Mouse (Mus musculus) liver, embryonic 12.5 days (tissue): Measurements from ENCODE around the gene Olfr543. TPM values are rescaled to one million over a fixed set of nuclear protein-coding genes. Genes with fewer than 3 reads are reported as not detected.

Source experiments
- ATAC-seq: fragments of 200-750 bp; cut with Nextera tagmentation; 2 replicates; pipeline ENCODE4 v1.8.0; 2017; ENCODE audit warnings: moderate number of reproducible peaks, mild to moderate bottlenecking, moderate library complexity
- H3K27ac ChIP-seq: fragments of 300-500 bp; sonication (generic); 2 replicates; pipeline ENCODE4 v1.5.1; 2016; ENCODE audit warnings: mild to moderate bottlenecking
- H3K27me3 ChIP-seq: fragments of 300-500 bp; sonication (generic); replicated peaks from 2 replicates; pipeline ENCODE4 v1.6.1; 2016; ENCODE audit warnings: mild to moderate bottlenecking, moderate library complexity
- H3K36me3 ChIP-seq: fragments of 300-500 bp; sonication (generic); 2 replicates; pipeline ENCODE4 v1.6.1; 2016; ENCODE audit warnings: mild to moderate bottlenecking, moderate library complexity
- H3K4me1 ChIP-seq: fragments of 300-500 bp; sonication (generic); 2 replicates; pipeline ENCODE4 v1.6.1; 2016
- H3K4me2 ChIP-seq: fragments of 300-500 bp; sonication (generic); 2 replicates; pipeline ENCODE4 v1.6.1; 2016; ENCODE audit warnings: mild to moderate bottlenecking, moderate library complexity
- H3K4me3 ChIP-seq: fragments of 300-500 bp; sonication (generic); 2 replicates; pipeline ENCODE4 v1.5.1; 2016; ENCODE audit warnings: mild to moderate bottlenecking, moderate library complexity
- H3K9ac ChIP-seq: fragments of 300-500 bp; sonication (generic); 2 replicates; pipeline ENCODE4 v1.6.1; 2016; ENCODE audit warnings: mild to moderate bottlenecking, moderate library complexity
- H3K9me3 ChIP-seq: fragments of 300-500 bp; sonication (generic); replicated peaks from 2 replicates; pipeline ENCODE4 v1.6.1; 2016; ENCODE audit warnings: mild to moderate bottlenecking, moderate library complexity
- whole genome bisulfite sequencing: fragments of 180-500 bp; shearing (Covaris S2); methylation state at CpG from one replicate; pipeline ENCODE4 v1.1.7; 2016; ENCODE audit not compliant: insufficient replicate concordance; 5-methylcytosine and 5-hydroxymethylcytosine counted together
- polyA plus RNA-seq: library from polyadenylated mRNA; unstranded; fragments of >200 nt; fragmentation: Nextera tagmentation; extraction: Ambion mirVana; gene quantifications from 2 replicates; pipeline ENCODE4 v1.2.1, GENCODE M21; 2016

The Olfr543 gene
- polyA plus RNA-seq = 0.33 and 0.41 TPM in 2 replicates

DNA sequence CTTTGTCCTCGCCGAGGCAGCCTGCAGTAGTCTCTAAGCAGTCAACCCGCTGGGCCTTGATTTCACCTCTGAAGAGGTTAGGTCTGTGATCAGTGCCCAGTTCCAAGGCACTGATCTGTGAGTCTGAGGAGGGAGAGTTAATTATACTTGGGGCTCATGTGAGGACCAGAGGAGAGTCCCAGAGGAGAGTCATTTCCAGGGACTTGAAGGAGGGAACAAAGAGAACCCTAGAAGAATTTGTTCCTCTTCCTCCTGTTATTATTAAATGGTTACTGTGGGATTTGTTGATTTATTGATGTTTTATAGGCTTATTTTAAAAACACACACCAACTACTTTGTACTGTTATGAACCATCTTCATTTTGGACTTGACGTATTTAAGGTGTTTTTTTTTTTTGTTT lies at the start of gene Olfr543:
Olfr543 (minus strand) TSS at position 101 of the 400 bp plus-strand sequence.
- no peak within 1 kb of the TSS for H3K27ac ChIP-seq
- H3K4me1 ChIP-seq = peaks cover 42% of the 10 kb centered on the region
- no peak for ATAC-seq
- no peaks in the 10 kb centered on the region for H3K9me3 ChIP-seq
- no peak within 1 kb of the TSS for H3K4me2 ChIP-seq
- H3K9ac ChIP-seq = no peak within 1 kb of the TSS
- no peaks in the 10 kb centered on the region for H3K27me3 ChIP-seq
- no peak within 1 kb of the TSS for H3K4me3 ChIP-seq
- 84% methylated on average over 4 of the region's 4 CpGs for WGBS
- peaks cover 6% of the 10 kb centered on the region; the same call in 1 of the 2 replicates for H3K36me3 ChIP-seq

GRCm38 (mm10) chr7:102529052-102529451 lies 47.6 kb upstream of the Olfr543 start:
- ATAC-seq = no peak
- no peaks in the 10 kb centered on the region for H3K27me3 ChIP-seq
- H3K4me2 ChIP-seq = no peak overlapping the region
- H3K4me3 ChIP-seq = no peak overlapping the region
- H3K9ac ChIP-seq = no peak overlapping the region
- H3K9me3 ChIP-seq = no peaks in the 10 kb centered on the region
- WGBS = 63% methylated on average over 1 of the region's 1 CpGs
- H3K4me1 ChIP-seq = no peaks in the 10 kb centered on the region
- H3K36me3 ChIP-seq = no peaks in the 10 kb centered on the region
- H3K27ac ChIP-seq = no peak overlapping the region

- Histone ChIP-seq H3K27ac (no peak overlapping the region), H3K4me1 (peaks cover 8% of the 10 kb centered on the region; the same call in 1 of the 2 replicates), H3K4me2 (no peak overlapping the region), H3K9me3 (no peaks in the 10 kb centered on the region), H3K9ac (no peak overlapping the region), H3K27me3 (peaks cover 45% of the 10 kb centered on the region), H3K36me3 (no peaks in the 10 kb centered on the region), H3K4me3 (no peak overlapping the region)
- 64% methylated on average over 2 of the region's 2 CpGs for WGBS
- no peak for ATAC-seq
These were observed 35.5 kb upstream of the Olfr543 start for GRCm38 (mm10) chr7:102517051-102517335.

GRCm38 (mm10) chr7:102516261-102517050 lies 35.0 kb upstream of the Olfr543 start:
- Histone ChIP-seq H3K4me1 (peaks cover 8% of the 10 kb centered on the region; the same call in 1 of the 2 replicates), H3K27me3 (peaks cover 50% of the 10 kb centered on the region), H3K4me2 (no peak overlapping the region), H3K4me3 (no peak overlapping the region), H3K9me3 (no peaks in the 10 kb centered on the region), H3K27ac (no peak overlapping the region), H3K36me3 (no peaks in the 10 kb centered on the region), H3K9ac (no peak overlapping the region)
- ATAC-seq = no peak
- WGBS = 54% methylated on average over 10 of the region's 10 CpGs

DNA sequence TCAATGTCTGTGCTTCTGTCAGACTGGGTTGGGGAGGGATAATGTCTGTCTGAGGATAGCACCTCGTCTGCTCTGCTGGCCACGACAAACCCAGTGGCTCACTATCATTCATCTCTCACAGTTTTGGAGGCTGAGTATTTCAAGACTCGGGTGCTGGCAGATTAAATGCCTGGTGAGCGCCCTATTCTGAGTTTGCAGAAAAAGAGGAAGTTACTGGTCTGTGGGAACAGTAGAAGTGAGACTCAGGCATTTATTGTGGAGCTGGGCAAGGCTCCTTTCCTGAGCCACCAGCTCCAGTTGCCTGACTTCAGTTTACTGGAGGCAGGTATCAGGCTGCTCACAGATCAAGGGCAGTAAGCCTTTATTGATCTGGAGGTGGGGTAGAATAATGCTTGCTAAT lies 32.7 kb upstream of the Olfr543 start:
- H3K4me1 ChIP-seq = peaks cover 8% of the 10 kb centered on the region; the same call in 1 of the 2 replicates
- peaks cover 56% of the 10 kb centered on the region for H3K27me3 ChIP-seq
- H3K9ac ChIP-seq = no peak overlapping the region
- ATAC-seq = no peak
- WGBS = 9% methylated on average over 4 of the region's 4 CpGs
- H3K4me2 ChIP-seq = no peak overlapping the region
- H3K4me3 ChIP-seq = no peak overlapping the region
- H3K27ac ChIP-seq = no peak overlapping the region
- H3K36me3 ChIP-seq = no peaks in the 10 kb centered on the region
- no peaks in the 10 kb centered on the region for H3K9me3 ChIP-seq

DNA sequence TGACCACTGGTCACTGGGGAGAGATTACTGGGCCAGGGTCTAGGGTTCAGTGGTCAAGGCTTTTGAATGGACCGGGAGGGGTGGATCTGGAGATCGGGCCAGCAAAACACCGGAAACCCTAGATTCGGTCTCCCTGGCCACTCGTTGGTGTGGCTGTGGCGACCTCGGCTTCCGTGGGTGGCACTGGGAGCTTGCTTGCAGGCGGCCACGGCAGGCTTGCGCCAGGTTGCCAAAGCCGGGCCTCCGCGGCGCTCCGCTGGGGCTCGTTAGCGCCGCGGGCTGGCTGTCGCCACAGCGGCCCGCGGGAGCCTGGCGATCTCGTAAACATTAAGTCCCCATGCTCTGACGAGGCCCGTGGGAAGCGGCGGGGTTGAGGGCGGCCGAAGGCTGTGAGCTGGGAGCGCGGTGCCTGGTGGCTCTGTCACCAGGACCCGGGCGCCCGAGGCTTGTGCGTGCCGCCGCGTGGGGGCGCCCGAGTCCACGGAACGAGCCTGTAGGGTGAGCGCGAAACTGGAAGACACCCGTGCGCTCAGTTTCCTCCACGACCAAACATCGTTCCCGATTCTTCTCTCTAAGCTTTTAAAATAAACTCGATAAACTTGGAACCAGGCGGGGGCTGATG lies 31.4 kb upstream of the Olfr543 start:
- 2% methylated on average over 54 of the region's 54 CpGs for WGBS
- Histone ChIP-seq H3K4me3 (peak overlapping the region; percentile 55), H3K27ac (no peak overlapping the region), H3K4me1 (peaks cover 8% of the 10 kb centered on the region; the same call in 1 of the 2 replicates), H3K9me3 (no peaks in the 10 kb centered on the region), H3K9ac (peak overlapping the region; percentile 63), H3K36me3 (no peaks in the 10 kb centered on the region), H3K4me2 (peak overlapping the region; percentile 82), H3K27me3 (peaks cover 56% of the 10 kb centered on the region)
- ATAC-seq = peak; percentile 84

- Histone ChIP-seq H3K4me1 (peaks cover 8% of the 10 kb centered on the region; the same call in 1 of the 2 replicates), H3K27me3 (peaks cover 55% of the 10 kb centered on the region), H3K9me3 (no peaks in the 10 kb centered on the region), H3K27ac (no peak overlapping the region), H3K9ac (no peak overlapping the region), H3K4me2 (no peak overlapping the region), H3K4me3 (no peak overlapping the region), H3K36me3 (no peaks in the 10 kb centered on the region)
- no peak for ATAC-seq
- WGBS = 74% methylated on average over 10 of the region's 10 CpGs
These were observed 30.4 kb upstream of the Olfr543 start for GRCm38 (mm10) chr7:102511927-102512326.

- no peak for ATAC-seq
- Histone ChIP-seq H3K27ac (no peak overlapping the region), H3K4me1 (peaks cover 8% of the 10 kb centered on the region; the same call in 1 of the 2 replicates), H3K9ac (no peak overlapping the region), H3K36me3 (no peaks in the 10 kb centered on the region), H3K4me2 (no peak overlapping the region), H3K4me3 (no peak overlapping the region), H3K9me3 (no peaks in the 10 kb centered on the region), H3K27me3 (peaks cover 39% of the 10 kb centered on the region)
- WGBS = 64% methylated on average over 7 of the region's 7 CpGs
These were observed 28.2 kb upstream of the Olfr543 start for GRCm38 (mm10) chr7:102509726-102510125.

DNA sequence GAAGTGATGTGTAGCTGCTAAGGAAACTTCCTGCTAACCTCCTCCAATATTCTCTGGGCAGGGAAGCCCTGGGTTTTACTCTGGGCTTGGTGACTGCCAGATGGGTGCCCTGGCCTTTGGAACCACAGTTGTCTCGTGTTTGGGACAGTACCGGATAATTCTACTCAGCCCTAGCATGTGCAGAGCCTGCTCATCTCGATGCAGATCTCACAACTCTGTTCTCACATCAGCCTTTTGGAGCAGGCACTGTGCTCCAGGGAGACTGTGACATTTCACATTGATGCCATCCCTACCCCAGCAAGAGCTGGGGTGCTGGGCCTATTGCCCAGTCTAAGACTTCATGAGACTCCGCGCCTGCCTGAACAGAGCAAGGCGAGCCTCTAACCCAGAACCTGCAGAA lies 27.2 kb upstream of the Olfr543 start:
- H3K9me3 ChIP-seq = no peaks in the 10 kb centered on the region
- H3K4me2 ChIP-seq = no peak overlapping the region
- no peak overlapping the region for H3K4me3 ChIP-seq
- no peak for ATAC-seq
- WGBS = 75% methylated on average over 6 of the region's 6 CpGs
- H3K9ac ChIP-seq = no peak overlapping the region
- H3K27ac ChIP-seq = no peak overlapping the region
- no peaks in the 10 kb centered on the region for H3K36me3 ChIP-seq
- peaks cover 28% of the 10 kb centered on the region for H3K27me3 ChIP-seq
- H3K4me1 ChIP-seq = peaks cover 8% of the 10 kb centered on the region; the same call in 1 of the 2 replicates

- H3K9me3 ChIP-seq = no peaks in the 10 kb centered on the region
- no peak for ATAC-seq
- no peaks in the 10 kb centered on the region for H3K36me3 ChIP-seq
- no peak overlapping the region for H3K9ac ChIP-seq
- no peak overlapping the region for H3K4me2 ChIP-seq
- WGBS = 78% methylated on average over 9 of the region's 9 CpGs
- 0 out of 2 replicates have a peak, but pooled peaks cover 4% of the 10 kb centered on the region for H3K4me1 ChIP-seq
- H3K27ac ChIP-seq = no peak overlapping the region
- no peak overlapping the region for H3K4me3 ChIP-seq
- H3K27me3 ChIP-seq = peaks cover 22% of the 10 kb centered on the region
These were observed 26.6 kb upstream of the Olfr543 start for GRCm38 (mm10) chr7:102508066-102508465.

DNA sequence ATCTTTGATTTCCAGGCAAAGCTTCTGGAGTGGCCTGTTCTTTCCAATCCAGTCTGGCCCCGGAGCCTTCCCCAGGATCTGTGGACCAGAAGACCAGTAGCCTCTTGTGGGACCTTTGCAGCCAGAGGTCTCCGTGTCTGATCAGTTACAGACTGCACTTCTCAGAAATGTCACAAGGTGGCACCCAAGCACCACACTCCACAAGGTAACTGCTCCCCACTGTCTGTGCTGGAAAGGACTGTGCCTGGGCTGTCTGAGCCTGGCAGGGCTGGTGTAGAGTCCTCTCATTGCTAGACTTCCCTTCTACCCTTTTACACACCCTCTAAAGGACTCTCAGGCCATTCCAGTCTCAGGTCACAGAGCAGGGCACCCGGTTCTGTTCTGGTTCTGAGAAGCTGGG lies 25.4 kb upstream of the Olfr543 start:
- no peak overlapping the region for H3K4me2 ChIP-seq
- peak; percentile 55; the same call in 1 of the 2 replicates for ATAC-seq
- H3K9ac ChIP-seq = no peak overlapping the region
- H3K27ac ChIP-seq = no peak overlapping the region
- H3K4me3 ChIP-seq = no peak overlapping the region
- 33% methylated on average over 3 of the region's 3 CpGs for WGBS
- no peaks in the 10 kb centered on the region for H3K4me1 ChIP-seq
- H3K36me3 ChIP-seq = no peaks in the 10 kb centered on the region
- peaks cover 10% of the 10 kb centered on the region; the same call in 1 of the 2 replicates for H3K27me3 ChIP-seq
- no peaks in the 10 kb centered on the region for H3K9me3 ChIP-seq

DNA sequence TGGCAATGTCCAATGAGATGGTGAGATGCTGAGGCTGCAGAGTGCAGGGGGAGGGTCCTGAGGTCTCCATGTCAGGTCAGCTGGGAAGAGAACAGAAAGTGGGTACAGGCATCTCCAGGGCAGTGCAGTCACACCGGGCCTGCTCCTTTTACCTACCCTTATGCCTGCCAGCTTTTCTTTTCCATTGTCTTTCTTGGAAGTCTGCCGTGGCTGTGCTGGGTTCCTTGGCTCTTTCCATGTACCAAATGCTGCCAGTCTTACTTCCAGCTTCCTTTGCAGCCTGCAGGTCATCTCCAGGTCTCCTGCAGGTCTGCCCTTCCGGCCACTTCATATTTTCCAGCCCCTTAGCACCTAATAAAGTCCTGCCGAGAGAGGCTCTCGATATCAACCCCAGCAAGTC lies 20.5 kb upstream of the Olfr543 start:
- H3K4me3 ChIP-seq = no peak overlapping the region
- no peak overlapping the region for H3K9ac ChIP-seq
- H3K4me2 ChIP-seq = no peak overlapping the region
- no peaks in the 10 kb centered on the region; the same call in 1 of the 2 replicates for H3K27me3 ChIP-seq
- H3K4me1 ChIP-seq = no peaks in the 10 kb centered on the region
- 64% methylated on average over 5 of the region's 5 CpGs for WGBS
- ATAC-seq = no peak
- H3K27ac ChIP-seq = no peak overlapping the region
- H3K36me3 ChIP-seq = no peaks in the 10 kb centered on the region
- no peaks in the 10 kb centered on the region for H3K9me3 ChIP-seq
